Mouse (Mus musculus) right cerebral cortex, adult 2 months (tissue): Measurements from ENCODE around the gene Itpr1.

ENCODE experiments used
- DNase-seq, 2 experiments: peaks; one replicate each; pipeline ENCODE4 v3.0.0; 2021 to 2022; ENCODE audit warnings: low spot score in 2 of 2

The Itpr1 gene

DNA sequence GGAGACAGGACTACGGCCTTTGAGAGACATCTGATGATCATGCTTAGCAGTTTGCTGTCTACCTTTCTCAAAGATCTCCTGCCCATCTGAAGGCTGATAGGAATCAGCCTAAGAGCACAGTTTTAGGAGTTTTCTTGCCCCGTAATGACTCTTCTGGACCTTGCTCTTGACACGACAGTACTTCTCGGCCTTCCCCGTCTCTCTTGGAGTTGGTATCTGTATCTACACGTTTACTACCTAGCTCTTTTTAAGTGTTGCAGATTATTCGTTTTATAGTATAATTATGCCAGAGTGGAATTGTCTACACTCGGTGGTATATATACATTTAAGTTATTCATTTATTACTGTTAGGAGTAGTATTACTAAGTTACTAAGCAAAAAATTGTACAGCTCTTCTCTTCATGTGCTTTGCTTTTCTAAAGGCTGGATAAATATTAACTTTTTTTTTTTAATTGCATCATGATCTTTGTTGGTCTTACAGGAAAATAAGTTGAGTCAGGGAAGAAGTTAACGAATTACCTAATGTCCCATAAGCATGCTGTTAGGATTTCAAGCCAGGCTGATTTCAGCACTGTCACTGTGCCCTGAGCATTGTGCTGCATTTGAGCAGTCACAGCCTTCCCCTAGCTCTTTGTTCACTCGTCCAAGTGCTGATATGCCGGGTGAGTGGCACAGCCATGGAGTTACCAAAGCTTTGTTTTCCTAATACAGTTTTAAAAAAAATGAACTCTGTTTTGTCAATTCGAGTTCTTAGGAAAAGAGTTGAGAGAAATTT lies 64.9 kb downstream of the Itpr1 start:
- DNase-seq = no peak

DNA sequence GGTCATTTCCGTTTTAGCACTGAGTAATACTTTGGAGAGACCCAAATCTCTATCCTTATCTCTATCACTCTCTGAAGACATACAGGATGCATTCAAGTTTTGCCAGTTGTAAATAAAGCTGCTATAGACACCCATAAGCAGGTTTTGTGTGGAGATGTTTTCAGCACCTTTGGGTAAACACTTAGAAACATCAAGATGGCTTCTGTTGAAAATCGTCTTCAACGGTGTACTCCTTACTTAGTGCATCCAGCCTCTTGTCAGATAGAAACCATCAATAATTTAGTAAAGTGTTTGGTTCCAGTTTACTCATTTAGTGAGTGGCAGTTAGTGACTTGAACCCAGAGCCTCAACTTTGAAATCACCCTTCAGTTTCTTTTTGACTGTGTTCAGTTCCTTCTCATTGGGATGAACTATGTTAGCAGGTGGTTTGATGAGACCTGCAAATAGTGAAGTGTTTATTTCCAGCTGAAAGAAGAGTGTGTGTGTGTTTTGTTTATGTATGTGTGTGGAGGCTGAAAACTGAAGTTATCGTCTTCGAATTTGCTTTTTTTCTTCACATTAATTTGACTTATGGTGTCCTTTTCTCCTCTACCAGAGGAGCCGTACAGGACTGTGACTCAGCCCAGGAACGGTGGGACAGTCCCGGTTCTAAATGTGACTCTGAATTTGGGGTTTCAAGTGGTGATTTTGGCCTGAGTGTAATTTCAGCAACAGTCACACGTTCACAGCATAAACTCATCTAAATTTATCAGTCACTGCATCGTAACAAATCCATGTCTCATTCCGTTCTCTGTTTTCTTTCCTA lies 66.1 kb downstream of the Itpr1 start:
- DNase-seq = no peak

- no peak for DNase-seq
These were observed 69.2 kb downstream of the Itpr1 start for GRCm38 (mm10) chr6:108282131-108282530.

DNA sequence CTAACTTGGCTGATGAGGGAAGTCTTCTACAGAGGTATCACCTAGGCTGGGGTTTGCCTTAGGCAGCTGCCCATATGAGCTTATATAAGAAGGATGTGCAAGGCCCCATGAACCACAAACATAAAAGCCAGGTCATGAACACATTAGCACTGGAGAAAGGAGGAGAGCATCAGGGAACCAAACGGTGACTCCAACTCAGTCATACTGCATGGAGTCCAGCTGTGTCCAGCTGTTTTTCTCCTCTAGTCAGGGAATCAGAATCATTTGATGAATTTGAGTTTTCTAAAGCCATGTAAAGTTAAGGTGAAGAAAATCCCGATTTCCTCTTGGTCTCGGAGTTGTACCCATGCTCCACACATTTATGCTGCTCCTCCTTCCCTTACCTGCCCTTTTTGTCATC lies 69.7 kb downstream of the Itpr1 start:
- no peak for DNase-seq

DNA sequence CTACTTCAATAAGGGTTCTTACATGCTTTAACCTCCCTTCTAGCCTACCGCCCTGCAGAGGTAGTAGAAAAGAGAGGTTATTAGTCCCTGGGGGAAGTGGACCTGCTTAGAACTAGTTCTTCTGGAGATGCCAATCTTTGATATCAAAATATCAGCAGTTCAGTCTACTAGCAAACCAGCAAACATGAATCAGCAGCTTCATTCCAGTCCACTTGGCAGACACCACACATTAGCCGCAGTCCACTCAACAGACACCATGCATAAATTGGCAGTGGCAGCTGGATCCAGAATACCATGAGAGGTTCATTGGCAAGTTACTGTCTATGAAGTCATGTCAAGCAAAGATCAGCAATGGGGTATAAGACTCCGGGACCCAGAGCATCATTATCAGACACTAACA lies 71.8 kb downstream of the Itpr1 start:
- DNase-seq = no peak

DNA sequence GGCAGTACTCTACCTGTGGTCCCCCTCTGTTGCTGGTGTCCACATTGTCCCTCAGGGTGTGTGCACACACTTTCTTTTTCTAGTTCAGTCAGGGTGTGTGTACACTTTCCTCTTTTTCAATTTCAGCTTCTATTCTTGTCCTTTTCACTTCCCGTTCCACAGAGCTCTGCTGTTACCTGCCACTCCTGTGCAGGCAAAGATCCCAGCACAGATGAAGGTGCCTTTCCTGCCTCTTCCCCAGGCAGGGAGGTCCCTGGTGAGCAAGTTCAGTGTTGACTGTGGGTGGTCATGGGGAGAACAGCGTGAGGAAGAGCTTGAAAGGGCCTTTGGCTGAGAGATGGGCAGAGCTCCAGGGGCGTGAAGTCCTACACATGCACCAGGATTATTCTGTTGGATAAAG lies 76.1 kb downstream of the Itpr1 start:
- DNase-seq = no peak

DNA sequence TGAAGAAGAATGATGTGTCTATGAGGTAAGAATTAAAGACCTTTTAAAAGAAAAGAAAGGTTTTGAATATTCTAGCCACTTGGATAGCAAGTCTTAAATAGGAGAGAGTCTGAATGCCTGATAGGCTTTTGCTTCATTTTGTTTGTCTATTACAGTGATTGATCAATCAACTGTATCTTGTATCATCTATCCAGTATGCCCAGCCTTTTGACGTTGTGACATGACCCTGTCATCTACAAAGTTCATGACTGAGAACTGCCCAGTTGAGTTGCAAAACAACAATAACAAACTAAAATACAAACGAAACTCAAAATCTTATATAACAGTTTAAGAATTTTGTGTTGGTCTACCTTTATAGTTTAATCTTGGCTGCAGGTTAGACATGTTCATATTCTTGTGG lies 78.1 kb downstream of the Itpr1 start:
- DNase-seq = no peak

- no peak for DNase-seq
These were observed 78.7 kb downstream of the Itpr1 start for GRCm38 (mm10) chr6:108291556-108291955.

DNA sequence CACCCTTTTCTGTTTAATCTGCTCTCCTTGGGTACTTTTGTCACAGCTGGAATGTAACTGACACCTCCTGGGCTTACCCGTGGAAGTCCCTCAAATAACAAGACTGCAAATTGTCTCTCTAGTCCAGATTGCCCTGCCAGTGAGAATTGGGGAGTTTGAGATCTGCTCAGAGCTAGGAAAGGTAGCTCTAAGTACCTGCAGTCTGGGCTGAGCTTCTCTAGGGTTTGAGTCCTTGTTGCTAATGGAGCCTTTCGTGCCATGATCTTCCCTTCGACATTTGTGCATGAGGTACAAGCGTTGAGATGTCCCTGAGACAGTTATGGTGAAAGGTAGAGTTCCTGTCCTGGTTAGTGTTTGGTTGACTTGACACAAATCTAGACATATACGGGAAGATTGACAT lies 89.0 kb downstream of the Itpr1 start:
- no peak for DNase-seq

DNA sequence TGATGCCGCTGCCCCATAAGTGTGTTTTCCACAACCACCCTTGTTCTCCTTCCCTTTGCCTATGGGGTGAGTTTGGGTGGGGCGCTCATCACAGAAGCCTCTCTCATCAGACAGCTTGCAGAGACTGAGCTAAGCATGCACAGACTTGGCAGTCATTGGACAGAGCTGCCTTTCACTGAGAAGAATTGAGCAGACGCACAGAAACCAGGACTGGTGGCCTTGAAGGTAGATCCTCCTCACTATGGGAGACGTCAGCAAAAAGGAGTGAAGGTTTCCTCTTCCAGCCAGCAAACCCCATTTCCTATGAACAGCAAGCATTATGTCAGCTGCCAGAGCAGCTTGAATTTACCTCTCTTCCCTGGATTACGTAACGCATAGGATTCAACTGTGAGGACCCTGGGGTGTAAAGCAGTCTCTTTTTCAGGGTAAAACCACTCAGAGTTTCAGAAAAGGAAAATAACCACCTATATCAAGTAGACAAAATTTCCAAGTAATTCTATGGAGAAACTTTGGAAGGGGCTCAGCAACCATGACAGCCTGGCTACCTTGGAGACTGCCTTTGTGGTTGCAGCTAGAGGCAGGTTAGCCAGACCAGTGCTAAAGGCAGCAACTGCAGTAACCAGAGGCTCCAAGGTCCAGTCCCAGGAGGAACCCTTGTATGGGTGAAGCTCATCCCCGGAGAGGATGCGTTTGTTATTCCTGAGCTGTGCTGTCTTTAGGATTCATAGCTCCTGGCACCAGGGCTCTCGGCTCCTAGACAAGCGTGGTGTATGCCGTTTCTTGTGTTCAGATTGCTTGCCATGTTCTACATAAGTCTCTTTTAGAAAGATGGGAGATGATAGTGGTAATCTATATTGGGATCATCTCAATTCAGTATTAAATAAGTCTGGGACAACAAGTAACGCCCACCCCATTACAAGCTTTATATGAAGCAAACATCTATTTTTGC lies 91.0 kb downstream of the Itpr1 start:
- peak; percentile 35 to 44 for DNase-seq

DNA sequence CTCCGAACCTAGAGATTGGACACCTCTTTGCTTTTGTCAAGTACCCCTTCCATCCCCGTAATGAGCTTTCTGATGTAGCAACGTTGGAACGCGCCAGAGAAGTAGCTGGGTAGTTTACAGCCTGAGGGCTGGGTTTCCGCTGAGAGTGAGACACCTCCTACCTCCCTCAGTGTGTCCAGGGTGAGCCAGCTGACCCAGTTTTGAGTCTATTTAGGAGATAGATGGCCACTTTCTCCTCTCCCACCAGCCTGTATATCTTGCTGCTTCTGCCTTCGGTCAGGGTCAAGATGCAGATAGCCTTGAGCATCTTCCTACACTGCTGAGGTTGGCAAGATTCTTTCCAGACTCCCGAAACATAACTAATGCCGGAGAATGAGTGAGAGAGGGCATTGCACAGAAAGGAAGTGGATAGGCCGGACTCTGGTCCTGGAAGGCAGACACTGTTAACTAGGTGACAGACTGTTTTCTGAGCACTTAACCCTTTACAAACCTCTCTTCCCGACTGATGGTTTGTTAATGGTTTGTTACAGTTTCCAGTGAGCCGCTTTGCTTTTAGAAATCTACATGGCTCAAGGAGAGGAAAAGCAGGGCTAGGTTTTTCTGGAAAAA lies 92.4 kb downstream of the Itpr1 start:
- DNase-seq = peak; percentile 29 to 34

DNA sequence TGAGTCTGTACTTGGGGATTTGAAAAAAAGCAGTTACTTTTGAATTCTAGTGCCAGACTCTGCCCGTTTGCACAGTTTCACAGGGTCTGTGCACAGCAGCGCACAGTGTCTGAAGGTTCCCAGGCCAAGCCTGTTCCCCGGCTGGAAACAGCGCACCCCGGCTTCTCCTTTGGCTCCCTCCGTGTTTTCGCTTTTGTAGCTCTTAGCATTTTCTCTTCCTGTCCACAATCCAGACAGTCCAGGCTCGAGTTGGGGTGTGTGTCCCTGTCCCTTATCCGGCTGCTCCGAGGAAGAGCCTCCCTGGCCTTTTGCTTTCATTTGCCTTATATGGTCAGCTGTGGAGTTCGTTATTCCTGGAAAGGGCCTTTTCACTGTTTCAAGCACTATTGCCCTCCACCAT lies 93.3 kb downstream of the Itpr1 start:
- DNase-seq = no peak

DNA sequence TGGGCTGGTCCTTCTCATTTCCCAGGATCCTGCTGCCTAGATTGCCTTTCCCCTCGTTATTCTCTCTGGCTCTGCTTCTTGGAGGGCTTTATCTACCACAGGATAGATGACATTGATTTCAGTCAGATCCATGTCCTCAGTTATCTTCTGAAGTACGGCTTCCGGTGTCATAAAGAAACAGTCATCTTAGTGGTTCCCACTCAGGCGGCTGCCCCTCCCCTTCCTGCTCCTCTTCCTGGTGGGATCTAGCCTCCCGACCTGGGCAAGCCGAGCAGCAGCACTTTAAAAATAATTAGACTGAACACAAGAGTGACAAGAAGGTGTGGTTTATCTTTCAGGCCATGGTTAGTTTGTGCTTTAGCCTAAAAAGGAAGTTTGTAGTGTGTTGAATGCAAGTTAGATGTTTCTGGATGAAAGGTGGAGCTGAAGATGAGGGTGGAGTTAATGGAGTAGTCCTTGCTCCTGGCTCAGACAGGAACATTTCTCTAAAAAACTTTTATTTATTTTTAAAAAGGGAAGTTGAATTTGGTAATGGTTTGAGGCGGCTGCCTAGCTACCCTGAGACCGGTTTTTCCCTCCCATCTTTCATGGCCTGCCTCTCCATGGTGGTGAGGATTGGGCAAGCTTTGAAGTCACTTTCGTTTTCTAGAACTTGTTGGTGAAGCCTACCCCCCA lies 94.2 kb downstream of the Itpr1 start:
- no peak for DNase-seq

- DNase-seq = no peak
These were observed 94.9 kb downstream of the Itpr1 start for GRCm38 (mm10) chr6:108307770-108308169.

DNA sequence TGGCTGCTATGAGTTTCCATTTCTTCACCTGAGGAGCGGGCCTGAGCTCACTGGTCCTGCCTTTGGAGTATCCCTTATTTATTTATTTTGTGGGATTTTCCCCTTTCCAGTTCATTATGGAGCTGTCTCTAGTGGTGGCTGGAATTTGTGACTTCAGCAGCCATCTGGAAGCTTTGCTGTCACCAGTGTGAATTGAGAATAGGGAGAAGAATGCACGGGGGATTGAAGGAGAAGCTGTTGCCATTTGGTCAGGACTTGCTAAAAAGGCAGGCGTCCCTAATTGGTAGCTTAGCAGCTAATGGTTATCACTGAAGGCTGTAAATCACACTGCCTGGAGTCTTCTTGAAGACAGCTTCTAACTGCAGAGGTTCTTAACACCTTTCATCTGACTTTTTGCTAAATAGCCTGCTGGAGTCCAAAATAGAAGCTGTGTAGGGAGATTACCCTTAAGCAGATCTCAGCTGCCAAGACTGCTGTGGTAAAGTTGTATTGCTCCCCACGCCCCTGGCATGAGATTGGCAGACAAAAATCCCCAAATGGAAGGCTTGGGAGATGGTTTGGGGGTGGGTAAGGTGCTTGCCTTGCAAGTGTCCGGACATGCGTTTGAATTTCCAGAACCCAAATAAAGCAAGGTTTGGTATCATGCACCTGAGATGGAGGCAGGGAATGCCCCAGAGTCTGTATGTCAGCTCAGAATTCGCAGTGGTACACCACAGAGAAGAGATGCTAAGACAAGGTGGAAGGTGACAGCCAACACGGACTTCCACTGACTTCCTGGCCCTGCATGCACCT lies 96.7 kb downstream of the Itpr1 start:
- no peak for DNase-seq

- DNase-seq = no peak
These were observed 100.2 kb downstream of the Itpr1 start for GRCm38 (mm10) chr6:108313056-108313455.

GRCm38 (mm10) chr6:108313997-108314396 lies 101.1 kb downstream of the Itpr1 start:
- no peak for DNase-seq

DNA sequence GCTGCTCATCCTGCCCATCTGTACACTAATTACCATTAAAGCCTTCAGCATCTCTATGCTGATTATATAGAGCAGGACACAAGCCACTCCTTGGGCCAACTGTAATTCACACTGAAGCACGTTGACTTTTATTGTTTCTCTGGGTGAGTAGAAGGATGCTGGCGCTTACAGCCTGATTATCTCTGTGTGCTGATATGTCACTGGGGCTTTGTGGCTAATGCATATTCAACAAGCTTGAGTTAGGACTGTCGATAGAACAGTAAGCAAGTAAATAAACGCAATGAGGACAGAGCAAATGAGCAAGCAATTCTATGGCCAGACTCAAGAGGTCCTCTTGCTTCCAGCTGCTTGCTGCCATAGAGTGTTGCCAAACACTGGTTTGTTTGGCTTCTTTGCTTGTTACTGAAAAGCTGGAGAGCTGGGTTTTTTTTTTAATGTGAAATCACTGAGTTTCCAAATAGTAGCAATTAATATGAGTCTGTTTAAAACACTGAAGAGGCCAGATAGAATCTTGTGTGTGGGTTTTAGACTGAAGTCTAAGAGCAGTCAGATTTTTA lies 103.5 kb downstream of the Itpr1 start:
- DNase-seq = no peak

- DNase-seq = no peak
These were observed 104.1 kb downstream of the Itpr1 start for GRCm38 (mm10) chr6:108316951-108317350.

GRCm38 (mm10) chr6:108321653-108322052 lies 108.8 kb downstream of the Itpr1 start:
- peak; percentile 66 to 79 for DNase-seq
